Mouse (Mus musculus) cortical plate, adult 2 months (tissue): ENCODE measurements around the gene Myo7a.

Experiments
- CTCF ChIP-seq: fragments of 200-500 bp; IDR thresholded peaks from 2 replicates; pipeline ENCODE4 v1.5.1; 2011; ENCODE audit warnings: mild to moderate bottlenecking, control low read depth, low read length; ENCODE audit not compliant: insufficient read depth; ENCODE audit errors: extremely low read depth
- POLR2A ChIP-seq: fragments of 200-500 bp; IDR thresholded peaks from 2 replicates; pipeline ENCODE4 v1.6.1; 2011; ENCODE audit warnings: mild to moderate bottlenecking, low read length, control low read depth; ENCODE audit not compliant: insufficient read depth; ENCODE audit errors: extremely low read depth

- TF ChIP-seq CTCF, result no peak
- no peak for TF ChIP-seq POLR2A
Measured at GRCm38 (mm10) chr7:98103942-98104292, 15.4 kb downstream of the Myo7a start.
